Mouse (Mus musculus) ES-Bruce4 (cell line): ENCODE measurements at regions not wholly inside any gene's neighbourhood (a gene's known extent, or its start where the extent isn't known, plus 50 kb on each side); places are given as distances from the start of the nearest gene placed in this dataset.

Experiments
- H3K27ac ChIP-seq: 2 replicates; pipeline ENCODE4 v1.5.1; 2012; ENCODE audit warnings: low read length, inconsistent platforms; ENCODE audit not compliant: insufficient read depth
- H3K27me3 ChIP-seq: 2 replicates; pipeline ENCODE4 v1.6.1; 2012; ENCODE audit warnings: mild to moderate bottlenecking, low read length, inconsistent platforms; ENCODE audit not compliant: control insufficient read depth, poor library complexity, insufficient read depth, severe bottlenecking
- H3K36me3 ChIP-seq: 2 replicates; pipeline ENCODE4 v1.6.1; 2012; ENCODE audit warnings: inconsistent platforms, mild to moderate bottlenecking, low read length, moderate library complexity; ENCODE audit not compliant: control insufficient read depth, poor library complexity, insufficient read depth, severe bottlenecking
- H3K4me1 ChIP-seq: one replicate; pipeline ENCODE4 v1.8.1; 2011; ENCODE audit warnings: low read length; ENCODE audit not compliant: control insufficient read depth, insufficient read depth
- H3K4me3 ChIP-seq: 2 replicates; pipeline ENCODE4 v1.5.1; 2011; ENCODE audit warnings: low read depth, mild to moderate bottlenecking, low read length
- H3K9ac ChIP-seq: 2 replicates; pipeline ENCODE4 v1.6.1; 2012; ENCODE audit warnings: low read depth, mild to moderate bottlenecking, inconsistent platforms; ENCODE audit not compliant: poor library complexity, severe bottlenecking
- H3K9me3 ChIP-seq: replicated peaks from 2 replicates; pipeline ENCODE4 v1.6.1; 2012; ENCODE audit warnings: mild to moderate bottlenecking, low read length, inconsistent platforms; ENCODE audit not compliant: control insufficient read depth, poor library complexity, insufficient read depth, severe bottlenecking
- CTCF ChIP-seq: IDR thresholded peaks from one replicate; pipeline ENCODE4 v1.8.1; 2011; ENCODE audit warnings: low read depth, low read length
- EP300 ChIP-seq: IDR thresholded peaks from 2 replicates; pipeline ENCODE4 v1.6.1; 2011; ENCODE audit warnings: low read depth, low read length; ENCODE audit not compliant: insufficient read depth
- POLR2A ChIP-seq: IDR thresholded peaks from one replicate; pipeline ENCODE4 v1.8.1; 2011; ENCODE audit warnings: low read length; ENCODE audit not compliant: insufficient read depth

GRCm38 (mm10) chr5:44942575-44942974, 143.1 kb upstream of the Ldb2 start:
- Histone ChIP-seq H3K27me3 (no peaks in the 10 kb centered on the region), H3K4me3 (no peak overlapping the region), H3K4me1 (no peaks in the 10 kb centered on the region), H3K27ac (no peak overlapping the region), H3K36me3 (no peaks in the 10 kb centered on the region), H3K9me3 (no peaks in the 10 kb centered on the region), H3K9ac (no peak overlapping the region)
- TF ChIP-seq EP300 (no peak), POLR2A (no peak), CTCF (no peak)

DNA sequence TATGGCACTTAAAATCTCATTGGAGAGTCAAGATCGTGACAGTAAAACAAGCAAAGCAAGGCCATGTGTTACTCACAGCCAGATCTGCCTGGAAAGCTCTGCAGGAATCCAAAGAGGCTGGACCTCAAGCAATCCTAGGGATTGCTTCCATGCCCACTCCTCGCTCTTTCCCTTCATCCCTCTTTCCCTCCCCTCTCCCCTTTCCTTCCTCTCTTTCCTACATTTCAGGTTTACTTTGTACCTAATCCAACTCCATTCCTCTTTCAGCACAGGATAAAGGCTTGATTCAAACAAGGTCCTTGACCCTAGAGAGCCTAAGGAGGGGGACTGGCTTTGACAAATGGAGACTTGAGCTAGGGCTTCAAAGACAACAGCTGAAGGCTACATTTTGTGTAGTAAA, 126.0 kb upstream of the Ldb2 start:
- Histone ChIP-seq H3K27ac (no peak overlapping the region), H3K27me3 (no peaks in the 10 kb centered on the region), H3K4me3 (no peak overlapping the region), H3K36me3 (no peaks in the 10 kb centered on the region), H3K4me1 (no peaks in the 10 kb centered on the region), H3K9me3 (peaks cover 4% of the 10 kb centered on the region; the same call in 1 of the 2 replicates), H3K9ac (no peak overlapping the region)
- TF ChIP-seq EP300 (no peak), POLR2A (no peak), CTCF (no peak)

GRCm38 (mm10) chr5:44922129-44922775, 122.8 kb upstream of the Ldb2 start:
- no peaks in the 10 kb centered on the region for H3K27me3 ChIP-seq
- H3K9me3 ChIP-seq = no peaks in the 10 kb centered on the region
- H3K27ac ChIP-seq = no peak overlapping the region
- H3K36me3 ChIP-seq = no peaks in the 10 kb centered on the region
- H3K4me3 ChIP-seq = no peak overlapping the region
- TF ChIP-seq CTCF (no peak), EP300 (no peak), POLR2A (no peak)
- no peaks in the 10 kb centered on the region for H3K4me1 ChIP-seq
- no peak overlapping the region for H3K9ac ChIP-seq

GRCm38 (mm10) chr5:44917816-44918213, 118.3 kb upstream of the Ldb2 start:
- Histone ChIP-seq H3K36me3 (no peaks in the 10 kb centered on the region), H3K9me3 (no peaks in the 10 kb centered on the region), H3K27ac (no peak overlapping the region), H3K9ac (no peak overlapping the region), H3K27me3 (no peaks in the 10 kb centered on the region), H3K4me1 (no peaks in the 10 kb centered on the region), H3K4me3 (no peak overlapping the region)
- no peak for TF ChIP-seq CTCF

GRCm38 (mm10) chr5:44917173-44917815, 117.8 kb upstream of the Ldb2 start:
- no peak overlapping the region for H3K27ac ChIP-seq
- H3K9ac ChIP-seq = no peak overlapping the region
- no peak overlapping the region for H3K4me3 ChIP-seq
- H3K27me3 ChIP-seq = no peaks in the 10 kb centered on the region
- H3K36me3 ChIP-seq = no peaks in the 10 kb centered on the region
- no peaks in the 10 kb centered on the region for H3K4me1 ChIP-seq
- no peak for TF ChIP-seq CTCF
- no peak for TF ChIP-seq POLR2A
- no peak for TF ChIP-seq EP300
- H3K9me3 ChIP-seq = no peaks in the 10 kb centered on the region

DNA sequence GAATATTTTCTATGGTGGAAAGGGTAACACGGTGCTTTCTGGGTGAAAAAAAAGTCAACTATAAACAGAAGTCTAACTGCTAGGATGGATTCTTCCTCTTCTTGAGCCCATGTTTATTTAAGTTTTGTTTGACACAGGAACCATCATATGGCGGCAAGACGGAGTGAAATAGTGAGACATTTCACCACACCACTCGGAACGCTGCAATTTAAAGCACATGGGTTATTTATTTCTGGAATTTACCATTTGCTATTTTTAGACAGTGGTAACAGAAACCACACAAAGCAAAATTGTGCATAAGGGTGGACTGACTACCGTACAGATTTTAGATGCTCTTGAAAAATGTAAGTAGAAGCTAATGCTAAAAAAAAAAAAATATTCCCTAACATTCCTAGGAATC, 103.1 kb upstream of the Ldb2 start:
- Histone ChIP-seq H3K4me3 (no peak overlapping the region), H3K27me3 (no peaks in the 10 kb centered on the region), H3K9ac (no peak overlapping the region), H3K9me3 (no peaks in the 10 kb centered on the region), H3K4me1 (no peaks in the 10 kb centered on the region), H3K36me3 (no peaks in the 10 kb centered on the region), H3K27ac (no peak overlapping the region)
- TF ChIP-seq POLR2A = no peak
- no peak for TF ChIP-seq EP300
- no peak for TF ChIP-seq CTCF
